Mouse (Mus musculus) forebrain, embryonic 14.5 days (tissue): ENCODE data around the gene Treml2. TPM values are rescaled to one million over a fixed set of nuclear protein-coding genes. Genes with fewer than 3 reads are reported as not detected.

Experiments
- ATAC-seq: fragments of 200-750 bp; cut with Nextera tagmentation; 2 replicates; pipeline ENCODE4 v1.8.0; 2017; ENCODE audit warnings: mild to moderate bottlenecking, moderate library complexity
- DNase-seq: peaks from one replicate; pipeline ENCODE4 v3.0.0-alpha.2; 2015; ENCODE audit warnings: low spot score
- H3K27ac ChIP-seq: fragments of 300-500 bp; sonication (generic); 2 replicates; pipeline ENCODE4 v1.5.1; 2014; ENCODE audit warnings: low read depth, mild to moderate bottlenecking, control low read depth, low read length, moderate library complexity
- H3K27me3 ChIP-seq: fragments of 300-500 bp; sonication (generic); replicated peaks from 2 replicates; pipeline ENCODE4 v1.6.1; 2014; ENCODE audit warnings: low read length, control low read depth, mixed read lengths; ENCODE audit not compliant: control insufficient read depth, insufficient read depth
- H3K36me3 ChIP-seq: fragments of 300-500 bp; sonication (generic); 2 replicates; pipeline ENCODE4 v1.6.1; 2014; ENCODE audit warnings: low read length, control low read depth; ENCODE audit not compliant: control insufficient read depth, insufficient read depth
- H3K4me1 ChIP-seq: fragments of 300-500 bp; sonication (generic); 2 replicates; pipeline ENCODE4 v1.6.1; 2014; ENCODE audit warnings: antibody characterized with exemption, low read length, control low read depth; ENCODE audit not compliant: control insufficient read depth, insufficient read depth
- H3K4me2 ChIP-seq: fragments of 300-500 bp; sonication (generic); 2 replicates; pipeline ENCODE4 v1.6.1; 2014; ENCODE audit warnings: mild to moderate bottlenecking, control low read depth, low read length
- H3K4me3 ChIP-seq: fragments of 300-500 bp; sonication (generic); 2 replicates; pipeline ENCODE4 v1.5.1; 2014; ENCODE audit warnings: low read depth, low read length, control low read depth
- H3K9ac ChIP-seq: fragments of 300-500 bp; sonication (generic); 2 replicates; pipeline ENCODE4 v1.6.1; 2014; ENCODE audit warnings: mild to moderate bottlenecking, low read length, control low read depth, moderate library complexity
- H3K9me3 ChIP-seq: fragments of 300-500 bp; sonication (generic); replicated peaks from 2 replicates; pipeline ENCODE4 v1.6.1; 2016; ENCODE audit warnings: low read length, control low read depth, mixed read lengths; ENCODE audit not compliant: control insufficient read depth
- WGBS: fragments of 180-500 bp; shearing (Covaris S2); extraction: QIAGEN DNeasy Blood & Tissue Kit; methylation state at CpG from one replicate; pipeline ENCODE4 v1.1.7; 2014; 5-methylcytosine and 5-hydroxymethylcytosine counted together
- polyA plus RNA-seq: library from polyadenylated mRNA; unstranded; fragments of >200 nt; fragmentation: Nextera tagmentation; extraction: Ambion mirVana; gene quantifications from 2 replicates; pipeline ENCODE4 v1.2.1, GENCODE M21; 2014

Treml2 gene
- polyA plus RNA-seq, 1 experiment from 2014 or later: not detected

DNA sequence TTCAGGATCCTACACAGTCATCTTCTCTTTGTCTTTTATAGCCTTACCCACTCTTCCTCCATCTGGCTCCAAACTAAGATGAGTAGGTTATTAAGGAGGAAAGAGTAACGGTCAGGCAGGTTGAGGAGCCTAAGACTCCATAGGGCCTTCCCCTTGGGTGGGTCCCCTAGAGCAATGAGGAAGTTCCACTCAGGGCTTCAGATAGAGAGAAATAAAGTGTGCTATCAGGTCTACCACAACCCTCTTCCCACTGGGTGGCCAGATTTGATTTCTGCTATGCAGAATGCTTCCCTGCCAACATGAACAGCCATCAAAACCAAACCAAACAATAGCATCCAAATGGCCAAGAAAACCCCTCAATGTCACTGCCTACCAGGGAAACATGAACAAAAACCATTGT lies 31.7 kb upstream of the Treml2 start:
- H3K27me3 ChIP-seq: no peaks in the 10 kb centered on the region
- no peak for ATAC-seq

DNA sequence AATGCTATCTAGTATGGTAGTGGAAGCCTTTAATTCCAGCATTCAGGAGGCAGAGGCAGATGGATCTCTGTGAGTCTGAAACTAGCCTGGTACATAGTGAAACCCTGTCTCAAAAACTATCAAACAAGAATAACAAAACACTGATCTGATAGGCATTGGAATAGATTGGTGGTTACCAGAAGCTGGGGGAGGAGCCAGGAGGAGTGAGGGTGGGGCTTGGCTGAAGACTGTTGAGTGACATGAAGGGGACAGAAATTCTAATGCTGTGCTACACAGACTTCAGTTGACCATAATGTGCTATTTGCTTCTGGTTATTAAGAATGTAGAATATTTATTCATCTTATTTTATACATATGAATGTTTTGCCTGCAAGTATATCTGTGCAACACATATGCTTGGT lies 31.0 kb upstream of the Treml2 start:
- H3K9ac ChIP-seq: no peak overlapping the region
- no peaks in the 10 kb centered on the region for H3K36me3 ChIP-seq
- DNase-seq (no peak), ATAC-seq (no peak)
- no peak overlapping the region for H3K4me2 ChIP-seq
- no peaks in the 10 kb centered on the region for H3K9me3 ChIP-seq
- H3K27ac ChIP-seq: no peak overlapping the region
- H3K4me1 ChIP-seq: no peaks in the 10 kb centered on the region
- H3K27me3 ChIP-seq: no peaks in the 10 kb centered on the region
- no peak overlapping the region for H3K4me3 ChIP-seq

More for the DNA sequence above, 31.7 kb upstream of the Treml2 start:
- DNase-seq: no peak
- H3K9me3 ChIP-seq: no peaks in the 10 kb centered on the region
- no peak overlapping the region for H3K9ac ChIP-seq
- no peak overlapping the region for H3K27ac ChIP-seq
- WGBS: 100% methylated on average over 1 of the region's 1 CpGs
- H3K36me3 ChIP-seq: no peaks in the 10 kb centered on the region
- H3K4me3 ChIP-seq: no peak overlapping the region
- no peak overlapping the region for H3K4me2 ChIP-seq
- H3K4me1 ChIP-seq: no peaks in the 10 kb centered on the region

DNA sequence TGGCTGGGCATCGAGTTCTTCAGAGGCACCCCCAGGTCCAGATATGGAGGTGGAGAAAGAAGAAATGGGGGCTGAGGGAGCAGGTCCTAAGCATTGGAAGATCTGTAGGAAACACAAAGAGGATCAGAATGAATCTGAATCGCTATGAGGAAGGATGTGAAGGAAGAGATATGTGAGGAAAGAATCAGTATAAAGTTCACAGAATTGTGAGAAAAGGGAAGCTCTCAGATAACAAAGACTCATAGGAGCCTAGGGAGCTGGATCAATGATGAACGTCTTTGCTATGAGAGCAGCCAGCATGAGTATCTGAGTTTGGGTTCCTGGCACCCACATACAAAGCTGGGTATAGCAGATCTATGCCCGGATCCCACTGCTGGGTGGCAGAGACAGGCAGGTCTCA lies 29.5 kb upstream of the Treml2 start:
- 81% methylated on average over 4 of the region's 4 CpGs for WGBS
- ATAC-seq (no peak), DNase-seq (no peak)
- Histone ChIP-seq H3K27me3 (no peaks in the 10 kb centered on the region), H3K4me3 (no peak overlapping the region), H3K4me1 (no peaks in the 10 kb centered on the region), H3K4me2 (no peak overlapping the region), H3K9ac (no peak overlapping the region), H3K36me3 (no peaks in the 10 kb centered on the region), H3K9me3 (no peaks in the 10 kb centered on the region), H3K27ac (no peak overlapping the region)

DNA sequence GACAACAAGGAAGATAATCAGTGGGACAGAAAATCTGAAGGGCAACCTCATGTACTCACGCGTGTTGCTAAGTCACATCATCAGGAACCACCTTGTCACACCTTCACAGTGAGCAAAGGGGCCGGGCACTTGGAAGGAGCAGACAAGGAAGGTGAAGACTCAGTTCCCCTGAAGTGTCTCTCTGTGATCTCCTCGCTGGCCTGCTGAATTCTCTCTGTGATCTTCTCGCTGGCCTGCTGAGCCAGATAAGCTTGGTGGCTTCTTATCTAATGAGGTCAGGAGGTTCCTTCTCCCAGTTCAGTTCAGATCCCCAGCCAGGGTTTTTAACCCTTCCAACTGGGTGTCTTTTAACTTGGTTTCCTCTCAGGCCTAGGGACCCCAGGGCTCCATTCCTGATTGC lies 27.1 kb upstream of the Treml2 start:
- DNase-seq (no peak), ATAC-seq (no peak)
- no peak overlapping the region for H3K9ac ChIP-seq
- no peak overlapping the region for H3K27ac ChIP-seq
- H3K36me3 ChIP-seq: no peaks in the 10 kb centered on the region
- no peaks in the 10 kb centered on the region for H3K27me3 ChIP-seq
- no peak overlapping the region for H3K4me2 ChIP-seq
- no peaks in the 10 kb centered on the region for H3K4me1 ChIP-seq
- no peaks in the 10 kb centered on the region for H3K9me3 ChIP-seq
- H3K4me3 ChIP-seq: no peak overlapping the region
- 77% methylated on average over 5 of the region's 5 CpGs for WGBS

DNA sequence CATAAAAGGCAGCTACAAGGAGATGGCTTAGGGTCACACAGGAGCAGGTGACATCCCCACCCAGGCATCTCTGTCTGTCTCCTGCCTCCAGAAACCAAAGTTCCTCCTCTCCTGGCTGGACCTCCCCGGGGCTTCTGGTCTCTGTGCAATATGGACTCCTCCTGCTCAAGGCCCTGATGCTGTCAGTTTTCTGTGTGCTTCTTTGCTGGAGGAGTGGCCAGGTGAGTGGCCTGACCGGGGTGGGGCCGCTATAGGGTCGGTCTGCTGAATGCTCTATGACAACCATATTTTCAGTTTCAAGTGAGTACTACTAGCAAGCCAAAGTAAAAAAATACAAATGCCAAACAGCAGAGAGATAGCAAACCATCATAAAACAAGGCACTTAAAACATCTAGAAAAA lies 26.7 kb upstream of the Treml2 start:
- Histone ChIP-seq H3K4me2 (no peak overlapping the region), H3K27me3 (no peaks in the 10 kb centered on the region), H3K9me3 (no peaks in the 10 kb centered on the region), H3K27ac (no peak overlapping the region), H3K9ac (no peak overlapping the region), H3K4me1 (no peaks in the 10 kb centered on the region), H3K4me3 (no peak overlapping the region), H3K36me3 (no peaks in the 10 kb centered on the region)
- WGBS: 90% methylated on average over 4 of the region's 4 CpGs
- DNase-seq (no peak), ATAC-seq (no peak)

- H3K4me2 ChIP-seq: no peak overlapping the region
- H3K9ac ChIP-seq: no peak overlapping the region
- no peaks in the 10 kb centered on the region for H3K36me3 ChIP-seq
- H3K27ac ChIP-seq: no peak overlapping the region
- no peaks in the 10 kb centered on the region for H3K4me1 ChIP-seq
- DNase-seq (no peak), ATAC-seq (no peak)
- no peaks in the 10 kb centered on the region for H3K9me3 ChIP-seq
- H3K27me3 ChIP-seq: no peaks in the 10 kb centered on the region
- 85% methylated on average over 4 of the region's 4 CpGs for WGBS
- no peak overlapping the region for H3K4me3 ChIP-seq
These were observed 25.2 kb upstream of the Treml2 start for GRCm38 (mm10) chr17:48274098-48274497.

GRCm38 (mm10) chr17:48274885-48275284 lies 24.4 kb upstream of the Treml2 start:
- 23% methylated on average over 6 of the region's 6 CpGs for WGBS
- Histone ChIP-seq H3K4me3 (no peak overlapping the region), H3K4me1 (no peaks in the 10 kb centered on the region), H3K9me3 (no peaks in the 10 kb centered on the region), H3K4me2 (no peak overlapping the region), H3K9ac (no peak overlapping the region), H3K27me3 (no peaks in the 10 kb centered on the region), H3K27ac (no peak overlapping the region), H3K36me3 (no peaks in the 10 kb centered on the region)
- peak; percentile 88 for DNase-seq
- peak; percentile 66 for ATAC-seq

GRCm38 (mm10) chr17:48275736-48276135 lies 23.6 kb upstream of the Treml2 start:
- Histone ChIP-seq H3K9me3 (no peaks in the 10 kb centered on the region), H3K9ac (no peak overlapping the region), H3K27ac (no peak overlapping the region), H3K4me2 (no peak overlapping the region), H3K4me3 (no peak overlapping the region), H3K4me1 (no peaks in the 10 kb centered on the region), H3K36me3 (no peaks in the 10 kb centered on the region), H3K27me3 (no peaks in the 10 kb centered on the region)
- no peak for DNase-seq
- ATAC-seq: no peak
- 53% methylated on average over 7 of the region's 7 CpGs for WGBS

- Histone ChIP-seq H3K36me3 (no peaks in the 10 kb centered on the region), H3K4me2 (no peak overlapping the region), H3K9ac (no peak overlapping the region), H3K9me3 (no peaks in the 10 kb centered on the region), H3K4me1 (peaks cover 6% of the 10 kb centered on the region), H3K27ac (no peak overlapping the region), H3K4me3 (no peak overlapping the region), H3K27me3 (no peaks in the 10 kb centered on the region)
- ATAC-seq: no peak
- DNase-seq: no peak
These were observed 20.9 kb upstream of the Treml2 start for GRCm38 (mm10) chr17:48278381-48278780.

GRCm38 (mm10) chr17:48279002-48279401 lies 20.3 kb upstream of the Treml2 start:
- WGBS: 90% methylated on average over 4 of the region's 4 CpGs
- H3K4me3 ChIP-seq: no peak overlapping the region
- no peaks in the 10 kb centered on the region for H3K36me3 ChIP-seq
- H3K4me2 ChIP-seq: no peak overlapping the region
- H3K27me3 ChIP-seq: no peaks in the 10 kb centered on the region
- no peak for DNase-seq
- H3K27ac ChIP-seq: no peak overlapping the region
- no peak overlapping the region for H3K9ac ChIP-seq
- ATAC-seq: no peak
- H3K9me3 ChIP-seq: no peaks in the 10 kb centered on the region
- peaks cover 6% of the 10 kb centered on the region for H3K4me1 ChIP-seq
